Mouse (Mus musculus): ENCODE results near the gene Mis12. TPM values are rescaled to one million over a fixed set of nuclear protein-coding genes. Genes with fewer than 3 reads are reported as not detected.

The Mis12 gene
- polyA plus RNA-seq, 1 experiment from 2014 or later = 34.3 TPM

- Histone ChIP-seq H3K9ac (no peak overlapping the region), H3K36me3 (peaks cover 17% of the 10 kb centered on the region), H3K4me1 (replicated peaks) (no peaks in the 10 kb centered on the region), H3K4me3 (replicated peaks) (no peak overlapping the region), H3K27ac (no peak overlapping the region), H3K9me3 (no peaks in the 10 kb centered on the region), H3K27me3 (replicated peaks) (no peaks in the 10 kb centered on the region), H3K4me2 (replicated peaks) (no peak overlapping the region)
- WGBS = 73% methylated on average over 3 of the region's 3 CpGs
- no peak for ATAC-seq
Measured at GRCm38 (mm10) chr11:71029403-71030118, 10.2 kb downstream of the Mis12 start.

DNA sequence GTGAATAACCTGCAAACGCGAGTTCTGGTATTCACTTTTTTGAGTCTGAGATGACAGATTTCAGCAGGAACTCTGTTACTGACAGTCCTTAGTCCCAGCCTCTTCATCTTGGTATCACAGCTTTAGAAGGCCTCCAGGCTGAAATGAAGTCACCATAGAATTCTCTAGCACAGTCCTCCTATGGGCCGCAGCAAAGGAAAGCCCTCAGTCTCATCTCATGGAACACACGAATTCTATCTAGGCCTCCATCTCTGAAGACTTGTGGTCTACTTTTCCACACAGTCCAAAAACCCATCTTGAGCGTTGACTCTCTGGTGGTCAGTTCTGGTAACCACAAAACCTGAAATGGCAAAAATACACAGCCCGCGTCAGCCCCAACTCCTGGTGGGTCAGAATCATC, 12.7 kb downstream of the Mis12 start:
- 64% methylated on average over 7 of the region's 7 CpGs for WGBS
- Histone ChIP-seq H3K4me3 (replicated peaks) (peak overlapping the region; percentile 57), H3K36me3 (peaks cover 3% of the 10 kb centered on the region; the same call in 1 of the 2 replicates), H3K27ac (no peak overlapping the region), H3K9me3 (no peaks in the 10 kb centered on the region), H3K9ac (0 out of 2 replicates have a peak overlapping the region, but pooled peaks have one; percentile 62), H3K4me1 (replicated peaks) (no peaks in the 10 kb centered on the region), H3K4me2 (replicated peaks) (peak overlapping the region; percentile 87), H3K27me3 (replicated peaks) (no peaks in the 10 kb centered on the region)
- ATAC-seq = no peak

DNA sequence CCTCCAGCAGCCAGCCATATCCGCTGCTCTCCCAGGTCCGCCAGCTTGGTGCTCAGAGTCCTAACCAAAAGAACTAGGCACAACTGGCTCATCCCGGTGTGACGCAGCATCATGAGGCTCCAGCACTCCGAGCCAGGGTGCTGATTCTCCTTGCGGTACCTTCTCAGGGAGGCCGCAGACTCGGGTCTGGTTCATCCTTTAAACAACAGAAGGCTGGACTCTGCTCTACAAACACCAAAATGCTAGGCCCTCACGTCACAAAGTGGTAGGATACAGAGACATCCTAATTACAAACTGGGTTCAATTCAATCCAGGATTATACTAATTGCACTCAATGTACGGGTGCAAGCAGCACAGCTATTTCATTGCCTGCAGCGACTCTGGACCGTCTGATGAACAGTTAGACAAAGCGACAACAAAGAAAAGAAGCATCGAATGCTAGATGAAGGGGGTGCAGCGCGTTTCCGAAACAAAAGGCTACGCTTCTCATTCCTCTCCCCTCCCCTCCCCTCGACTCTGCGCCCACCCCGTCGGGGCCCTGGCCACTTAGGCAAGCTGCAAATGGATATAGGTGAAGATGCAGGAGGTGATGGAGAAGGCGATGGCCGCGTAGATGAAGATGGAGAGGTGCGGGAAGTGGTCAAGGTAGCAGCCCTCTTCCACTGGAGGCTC, 13.2 kb downstream of the Mis12 start:
- H3K36me3 ChIP-seq = peaks cover 3% of the 10 kb centered on the region; the same call in 1 of the 2 replicates
- H3K27ac ChIP-seq = peak overlapping the region; percentile 77
- H3K9me3 ChIP-seq = no peaks in the 10 kb centered on the region
- H3K4me3 ChIP-seq (replicated peaks) = peak overlapping the region; percentile 57
- H3K27me3 ChIP-seq (replicated peaks) = no peaks in the 10 kb centered on the region
- peak overlapping the region; percentile 62 for H3K9ac ChIP-seq
- H3K4me2 ChIP-seq (replicated peaks) = peak overlapping the region; percentile 87
- ATAC-seq = no peak
- WGBS = 8% methylated on average over 26 of the region's 26 CpGs
- H3K4me1 ChIP-seq (replicated peaks) = no peaks in the 10 kb centered on the region

- no peaks in the 10 kb centered on the region for H3K9me3 ChIP-seq
- peak within 1 kb of the TSS; percentile 77 for H3K27ac ChIP-seq
- WGBS = under 1% methylated on average over 30 of the region's 31 CpGs
- H3K4me2 ChIP-seq (replicated peaks) = peak within 1 kb of the TSS; percentile 87
- H3K9ac ChIP-seq = peak within 1 kb of the TSS; percentile 62
- no peaks in the 10 kb centered on the region for H3K27me3 ChIP-seq (replicated peaks)
- no peaks in the 10 kb centered on the region for H3K36me3 ChIP-seq
- H3K4me3 ChIP-seq (replicated peaks) = peak within 1 kb of the TSS; percentile 57
- H3K4me1 ChIP-seq (replicated peaks) = no peaks in the 10 kb centered on the region
- peak; percentile 97 for ATAC-seq
Measured at GRCm38 (mm10) chr11:71033163-71033761, 13.9 kb downstream of the Mis12 start, which contains the start of gene 6330403K07Rik. Gene 6330403K07Rik (minus strand): TSS chr11:71033513.

DNA sequence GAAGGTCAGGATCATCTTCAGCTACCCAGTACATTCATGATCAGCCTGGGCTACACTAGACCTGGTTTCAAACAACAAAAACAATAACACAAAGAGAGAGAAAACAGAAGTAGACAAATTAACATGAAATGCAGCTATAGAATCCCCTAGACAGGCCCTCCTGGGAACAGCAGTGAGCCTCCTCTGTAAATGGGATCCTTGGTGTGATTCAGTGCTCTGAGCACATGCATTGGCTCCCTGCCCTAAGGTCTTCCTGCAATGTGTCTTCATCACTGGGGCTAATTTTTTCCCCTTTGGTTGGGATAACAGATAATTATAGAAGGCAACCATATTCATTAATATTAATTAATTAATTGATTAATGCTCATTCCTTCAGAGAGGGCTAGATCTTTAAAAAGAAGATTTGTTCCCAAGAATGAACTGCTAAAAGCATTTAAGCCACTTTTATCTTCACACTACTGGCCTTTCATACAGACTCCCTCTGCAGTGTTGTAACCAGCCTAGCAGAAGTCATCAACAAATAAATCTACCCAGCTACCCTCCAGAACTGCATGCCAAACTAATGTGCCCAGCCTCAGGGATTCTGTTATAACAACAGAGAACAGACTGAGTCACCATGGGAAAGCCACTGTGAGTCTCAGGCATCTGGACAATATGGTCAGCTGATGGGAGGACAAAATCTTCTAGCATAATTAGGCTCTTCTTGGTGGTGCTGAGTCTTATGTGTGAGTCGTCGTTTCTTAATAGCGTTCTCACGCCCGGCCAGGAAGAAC, 20.3 kb downstream of the Mis12 start:
- Histone ChIP-seq H3K36me3 (no peaks in the 10 kb centered on the region), H3K27ac (no peak overlapping the region), H3K4me2 (replicated peaks) (no peak overlapping the region), H3K9me3 (no peaks in the 10 kb centered on the region), H3K4me1 (replicated peaks) (no peaks in the 10 kb centered on the region), H3K4me3 (replicated peaks) (no peak overlapping the region), H3K27me3 (replicated peaks) (no peaks in the 10 kb centered on the region), H3K9ac (no peak overlapping the region)
- no peak for ATAC-seq
- 98% methylated on average over 5 of the region's 5 CpGs for WGBS

DNA sequence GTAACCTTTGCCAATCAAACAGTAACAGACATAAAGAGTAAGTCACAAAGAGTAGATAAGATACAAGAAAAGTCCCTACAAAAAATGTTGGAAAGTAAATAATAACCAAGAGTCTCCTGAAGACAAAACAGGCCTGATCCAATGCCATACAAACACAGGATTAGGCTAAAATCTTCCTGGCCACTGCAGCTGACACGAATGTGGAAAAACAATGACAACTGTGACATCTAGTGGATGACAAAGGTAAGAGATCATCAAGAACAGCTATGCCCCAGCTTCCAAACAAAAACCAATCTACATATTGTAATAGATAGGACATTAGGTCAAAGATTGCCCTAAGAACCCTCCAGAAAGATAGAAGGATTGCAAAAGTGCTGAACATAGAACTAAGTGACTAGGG, 33.1 kb downstream of the Mis12 start:
- Histone ChIP-seq H3K4me1 (replicated peaks) (no peaks in the 10 kb centered on the region), H3K36me3 (no peaks in the 10 kb centered on the region), H3K9me3 (no peaks in the 10 kb centered on the region), H3K9ac (no peak overlapping the region), H3K27me3 (replicated peaks) (no peaks in the 10 kb centered on the region), H3K4me2 (replicated peaks) (no peak overlapping the region), H3K27ac (no peak overlapping the region), H3K4me3 (replicated peaks) (no peak overlapping the region)
- no peak for ATAC-seq
- WGBS = 8% methylated on average over 1 of the region's 1 CpGs

GRCm38 (mm10) chr11:71076342-71076741, 56.9 kb downstream of the Mis12 start:
- no peak overlapping the region for H3K4me2 ChIP-seq (replicated peaks)
- 77% methylated on average over 1 of the region's 1 CpGs for WGBS
- H3K4me3 ChIP-seq (replicated peaks) = no peak overlapping the region
- no peaks in the 10 kb centered on the region for H3K9me3 ChIP-seq
- H3K4me1 ChIP-seq (replicated peaks) = no peaks in the 10 kb centered on the region
- no peak for ATAC-seq
- no peak overlapping the region for H3K27ac ChIP-seq
- no peaks in the 10 kb centered on the region for H3K27me3 ChIP-seq (replicated peaks)
- H3K9ac ChIP-seq = no peak overlapping the region
- H3K36me3 ChIP-seq = no peaks in the 10 kb centered on the region

Other genes starting within 250 kb of the Mis12 start
- 0.70 and 0.88 TPM in 2 replicates for gene Scimp, start 207.0 kb upstream of the Mis12 start, polyA plus RNA-seq (2015; fragmentation: Nextera tagmentation; extraction: Ambion mirVana)
- 51.4 and 53.9 TPM in 2 replicates for gene Rabep1, start 174.8 kb upstream of the Mis12 start, polyA plus RNA-seq (2015; fragmentation: Nextera tagmentation; extraction: Ambion mirVana)
- gene Nup88, start 49.6 kb upstream of the Mis12 start, polyA plus RNA-seq (2015; fragmentation: Nextera tagmentation; extraction: Ambion mirVana) = 100 and 104 TPM in 2 replicates
- gene Rpain, start 49.4 kb upstream of the Mis12 start, polyA plus RNA-seq (2015; fragmentation: Nextera tagmentation; extraction: Ambion mirVana) = 63.3 and 66.7 TPM in 2 replicates
- gene C1qbp, start 36.6 kb upstream of the Mis12 start, polyA plus RNA-seq (2015; fragmentation: Nextera tagmentation; extraction: Ambion mirVana) = 360 and 393 TPM in 2 replicates
- gene Dhx33, start 15.2 kb upstream of the Mis12 start, polyA plus RNA-seq (2015; fragmentation: Nextera tagmentation; extraction: Ambion mirVana) = 15.0 and 16.0 TPM in 2 replicates
- gene Derl2, start 230 bp downstream of the Mis12 start, polyA plus RNA-seq (2015; fragmentation: Nextera tagmentation; extraction: Ambion mirVana) = 63.4 and 71.8 TPM in 2 replicates
- 67.9 and 76.7 TPM in 2 replicates for gene 6330403K07Rik, start 13.9 kb downstream of the Mis12 start, polyA plus RNA-seq (2015; fragmentation: Nextera tagmentation; extraction: Ambion mirVana)
- gene Nlrp1a, start 125.1 kb downstream of the Mis12 start, polyA plus RNA-seq (2015; fragmentation: Nextera tagmentation; extraction: Ambion mirVana) = 0.14 and 0.20 TPM in 2 replicates
- gene Nlrp1b, start 211.1 kb downstream of the Mis12 start, polyA plus RNA-seq (2015; fragmentation: Nextera tagmentation; extraction: Ambion mirVana) = 0.10 and 0.21 TPM in 2 replicates

All from intestine, embryonic 15.5 days (tissue).